Comparison of ENCODE assay signal across 8 mouse cellular contexts in genomic region chr1:194620245-194620991, GRCm38 (mm10). TPM values are rescaled to one million over a fixed set of nuclear protein-coding genes. Genes with fewer than 3 reads are reported as not detected.
A peak's percentile ranks its signal among the peaks of the same experiment; 100 is the strongest.
DNase-seq lines count a peak whose midpoint lies in the region; ATAC-seq and TF ChIP-seq lines count a peak whose summit lies in the region.

No protein-coding gene starts in this region.

- WGBS in cerebellum, adult 2 months: under 1% methylated on average over 55 of the region's 56 CpGs

- TF ChIP-seq CTCF in cerebellum, adult 2 months (IDR thresholded peaks at IDR 0.05; ENCODE audit: borderline replicate concordance, insufficient read depth, low read depth, low read length): no peak

- ATAC-seq in hematopoietic stem cell, adult 5-6 weeks (replicated peaks in 1 of 2; ENCODE audit: insufficient read depth in 1 of 2, low FRiP score in 2 of 2, low TSS enrichment in 1 of 2, low read depth in 1 of 2, poor library complexity in 2 of 2, severe bottlenecking in 2 of 2): peak; percentile 40
- ATAC-seq in megakaryocyte, adult 5-6 weeks (ENCODE audit: poor library complexity, severe bottlenecking): 0 out of 2 replicates have a peak, but pooled peaks have one; percentile 18

- peak overlapping the region; percentile 86 for H3K27ac ChIP-seq in cerebellum, adult 2 months (ENCODE audit: insufficient read depth, low read length)

- peak overlapping the region; percentile 84 for H3K4me3 ChIP-seq in cerebellum, adult 2 months (replicated peaks; ENCODE audit: insufficient read depth, low read depth, low read length)

- peaks cover 19% of the 10 kb centered on the region for H3K4me1 ChIP-seq in cerebellum, adult 2 months (ENCODE audit: control insufficient read depth, insufficient read depth, low read length)

- intact Hi-C loops in left cerebral cortex, postnatal 25 days (cut with DNase I): loop anchor here (5.0 kb wide), 4 partner anchors 82 to 923 kb away; no protein-coding TSS in a partner anchor

- no peak for TF ChIP-seq POLR2A in cerebellum, adult 2 months (IDR thresholded peaks at IDR 0.05; ENCODE audit: borderline replicate concordance, insufficient read depth, low read length)

- H3K27me3 ChIP-seq in cerebellum, adult 2 months (ENCODE audit: control insufficient read depth, insufficient read depth, low read length): no peaks in the 10 kb centered on the region

- DNase-seq in WW6 (ENCODE audit: low read depth, low spot score) (peak; percentile 18), MN1 (ENCODE audit: low spot score) (no peak)
- peak; percentile 68 to 79 for DNase-seq in cerebellum, adult 2 months
- peak; percentile 17 for DNase-seq in forelimb bud, embryonic 11.5 days (ENCODE audit: low read depth, low spot score)
- peak; percentile 57 to 58 for DNase-seq in left cerebral cortex, postnatal 25 days (ENCODE audit: low spot score in 2 of 2)
- peak; percentile 79 for DNase-seq in right cerebral cortex, postnatal 10 days (ENCODE audit: low spot score in 2 of 2)

RNA-seq across cellular contexts. Expression of gene Plxna2, which starts 2.4 kb away (rescaled TPM):
- polyA plus RNA-seq in cerebellum, adult 2 months (2012; rRNA removed): 18.0 and 20.7 TPM in 2 replicates
- 0.30 and 0.88 TPM in 2 replicates for total RNA-seq in hematopoietic stem cell, adult 5-6 weeks (2017)
- total RNA-seq in left cerebral cortex, postnatal 25 days (2021): 100 to 1,000 TPM in 1 of 2 experiments, 10 to 100 TPM in 1; 88.4 to 102 TPM
- not detected in 2 replicates for total RNA-seq in megakaryocyte, adult 5-6 weeks (2015)
- total RNA-seq in megakaryocyte, adult 5-6 weeks (2017): 0.18 TPM in 1 of 2 replicates, not detected in the other

Comparison
In these comparisons a context has a peak if more than half of its experiments do, and no peak if none do; other contexts are left out.
1. RNA of gene Plxna2, which starts 2.4 kb away (total RNA-seq): 88.4 to 102 TPM in left cerebral cortex, postnatal 25 days; 0.30 to 0.88 TPM in hematopoietic stem cell, adult 5-6 weeks and 0.18 TPM in megakaryocyte, adult 5-6 weeks; every median in the first group is over 10 times any median in the second.